Mouse (Mus musculus) left cerebral cortex, adult 18-20 months (tissue): Measurements from ENCODE around the gene Rbms3. TPM values are rescaled to one million over a fixed set of nuclear protein-coding genes. Genes with fewer than 3 reads are reported as not detected.
A peak's percentile ranks its signal among the peaks of the same experiment; 100 is the strongest.

ENCODE experiments used
- DNase-seq, 2 experiments: peaks; one replicate each; pipeline ENCODE4 v3.0.0; 2021 to 2022; ENCODE audit warnings: low spot score in 2 of 2, mixed read lengths in 1 of 2
- total RNA-seq, 2 experiments: library from RNA; stranded (reverse); gene quantifications; 2 replicates each; pipeline ENCODE4 v1.2.3; 2021

Gene Rbms3
- total RNA-seq, 2 experiments from 2014 or later = 11.6 to 12.9 TPM

DNA sequence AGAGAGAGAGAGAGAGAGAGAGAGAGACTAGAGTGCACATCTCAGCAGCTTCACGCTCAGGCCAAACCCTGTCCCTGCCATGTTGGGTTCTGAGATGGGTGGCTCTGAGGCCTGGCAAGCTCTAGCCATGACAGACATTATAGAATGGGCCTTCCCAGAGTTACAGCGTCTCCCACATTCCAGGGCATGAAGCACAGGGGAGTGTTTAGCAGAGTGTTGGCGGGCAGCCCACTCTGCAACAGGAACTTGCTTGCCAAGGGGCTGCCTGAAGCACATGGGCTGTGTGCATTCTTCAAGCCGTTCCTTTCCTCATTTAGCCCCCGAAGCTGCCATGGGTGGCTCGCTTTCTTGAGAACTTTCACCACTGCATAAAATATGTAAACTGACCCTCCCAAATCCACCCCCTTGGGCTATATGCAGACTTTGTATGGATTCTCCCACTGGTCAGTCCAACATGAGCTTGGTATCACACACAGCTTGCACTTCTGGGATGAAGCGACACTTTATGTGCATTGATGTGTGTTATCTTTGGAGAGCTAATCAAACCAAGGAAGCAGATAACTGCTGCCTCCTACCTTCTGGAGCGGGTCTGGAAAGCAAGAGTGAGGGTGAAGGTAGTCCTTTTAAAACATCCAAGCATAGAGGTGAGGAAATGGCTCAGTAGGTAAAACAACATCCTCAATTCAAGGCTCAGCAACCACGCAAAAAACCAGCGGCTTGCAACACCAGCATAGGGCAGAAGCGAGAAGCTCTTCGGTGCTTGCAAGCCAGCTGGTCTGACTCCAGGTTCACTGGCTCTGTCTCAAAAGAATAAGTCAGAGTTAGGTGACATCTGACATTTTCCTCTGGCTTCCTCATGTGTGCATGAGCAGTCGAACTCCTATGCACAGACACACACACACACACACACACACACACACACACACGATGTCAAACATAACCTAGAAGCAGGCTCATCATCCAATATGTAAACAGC is 436.9 kb downstream of the Rbms3 start:
- DNase-seq = peak; percentile 7 to 20

DNA sequence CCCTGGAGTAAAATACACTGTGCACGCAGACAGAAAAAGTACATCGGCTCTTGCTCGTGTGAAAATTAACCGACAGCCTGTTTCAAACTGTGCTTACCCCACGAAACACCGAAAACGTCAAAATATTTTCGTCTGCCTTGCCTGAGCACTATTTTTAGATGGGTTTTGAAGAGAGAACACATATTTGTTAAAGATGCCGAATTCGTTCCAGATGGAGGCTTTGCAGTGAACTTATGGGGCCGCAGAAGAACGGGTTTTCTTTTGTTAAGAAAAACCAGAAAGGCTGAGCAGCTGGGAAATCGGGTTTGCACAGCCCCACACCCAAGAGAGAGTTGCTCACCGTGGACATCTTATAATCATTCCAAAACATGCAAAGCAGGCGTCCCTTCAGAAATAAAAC is 437.6 kb downstream of the Rbms3 start:
- peak; percentile 3 to 7 for DNase-seq

GRCm38 (mm10) chr9:117188406-117188805 is 441.3 kb downstream of the Rbms3 start:
- no peak for DNase-seq

DNA sequence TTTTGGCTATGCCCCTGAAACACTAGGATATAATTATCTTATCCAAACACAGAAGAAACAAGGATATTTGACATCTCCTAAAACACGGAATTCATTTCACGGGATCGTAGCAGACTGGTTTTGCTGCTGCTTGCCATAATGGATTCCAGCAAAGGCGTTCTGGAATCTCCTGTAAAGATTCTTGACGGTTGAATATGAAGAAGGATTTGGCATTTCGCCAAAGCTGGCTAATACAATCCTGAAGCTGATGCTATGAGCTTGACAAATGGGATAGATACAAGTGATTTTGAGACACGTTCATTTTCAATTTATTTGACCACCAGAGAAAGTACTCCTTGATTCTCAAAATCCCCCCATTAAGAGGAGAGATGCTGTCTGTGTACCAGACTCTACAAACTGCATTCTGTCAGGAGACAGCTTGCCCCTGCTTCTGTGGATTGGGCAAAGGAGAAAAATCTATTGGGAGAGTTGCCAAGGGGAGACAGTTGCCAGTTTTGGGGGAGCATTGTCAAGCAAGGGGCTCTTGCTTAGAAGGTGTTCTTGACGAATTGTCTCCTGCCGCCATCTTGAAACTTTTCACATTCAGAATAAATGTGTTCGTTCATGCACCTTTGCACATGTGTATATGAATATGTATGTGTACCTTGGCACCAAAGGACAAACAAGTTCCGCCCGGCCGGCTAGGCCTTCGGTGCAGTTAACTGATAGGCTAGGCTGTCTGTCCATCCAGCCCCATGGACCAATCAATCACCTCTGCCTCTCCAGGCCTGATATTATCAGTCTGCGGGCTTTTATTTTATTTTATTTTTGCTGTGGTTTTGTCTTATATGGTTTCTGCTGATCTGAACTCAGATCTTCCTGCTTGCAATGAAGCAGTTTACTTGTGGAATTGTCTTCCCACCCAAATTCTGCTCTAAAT is 442.3 kb downstream of the Rbms3 start:
- no peak for DNase-seq

DNA sequence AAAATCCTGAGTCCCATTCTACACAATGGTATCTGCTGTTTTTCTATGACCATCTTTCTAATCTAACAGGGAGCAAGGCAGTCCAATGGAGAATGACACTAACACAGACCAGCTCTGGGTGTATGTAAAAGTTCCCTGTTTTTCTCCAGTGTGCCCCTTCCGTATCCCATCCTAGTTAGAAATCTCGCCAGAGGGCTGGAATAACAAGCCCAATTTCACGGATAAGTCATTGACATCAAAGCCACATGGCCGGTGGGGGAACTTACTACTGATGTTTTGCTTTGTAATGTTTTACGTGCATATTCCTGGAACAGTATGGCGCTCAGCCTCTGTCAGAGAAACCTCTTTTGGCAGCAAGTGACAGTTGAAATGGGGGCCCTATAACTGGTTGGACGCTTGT is 449.1 kb downstream of the Rbms3 start:
- no peak for DNase-seq

DNA sequence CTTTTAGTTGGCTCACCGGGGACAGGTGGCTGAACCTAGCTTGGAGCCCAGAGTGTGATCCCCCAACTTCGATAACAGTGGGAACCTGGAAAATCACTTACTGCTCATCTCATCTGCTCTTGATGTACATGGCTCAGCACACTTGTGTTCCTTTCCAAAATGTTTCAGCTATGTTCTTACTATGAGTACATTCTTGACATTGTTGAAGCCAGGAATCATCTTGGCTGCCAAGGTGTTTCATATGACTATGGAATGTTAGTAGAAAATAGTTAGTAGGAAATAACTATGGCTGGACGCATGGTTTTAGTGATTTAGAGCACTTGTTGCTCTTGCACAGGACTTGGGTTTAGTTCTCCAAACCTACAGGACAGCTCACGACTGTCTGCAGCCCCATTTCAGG is 451.3 kb downstream of the Rbms3 start:
- no peak for DNase-seq

DNA sequence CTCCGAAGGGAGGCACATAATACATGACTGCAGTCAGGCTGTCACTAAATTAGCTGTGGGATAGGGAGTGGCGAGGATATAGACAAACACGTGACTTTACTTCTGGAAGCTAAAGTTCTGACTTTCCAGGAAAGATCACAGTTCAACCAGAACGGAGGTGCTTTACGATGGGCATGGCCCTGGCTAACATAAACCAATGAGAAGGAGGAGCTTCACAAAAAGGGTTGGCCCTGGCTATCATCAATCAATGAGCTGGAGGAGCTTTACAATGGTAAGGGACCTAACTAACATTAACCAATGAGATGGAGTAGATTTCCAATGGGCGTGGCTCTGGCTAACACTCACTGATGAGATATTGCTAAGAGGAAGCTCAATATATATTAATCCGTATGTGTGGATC is 457.2 kb downstream of the Rbms3 start:
- DNase-seq = no peak

DNA sequence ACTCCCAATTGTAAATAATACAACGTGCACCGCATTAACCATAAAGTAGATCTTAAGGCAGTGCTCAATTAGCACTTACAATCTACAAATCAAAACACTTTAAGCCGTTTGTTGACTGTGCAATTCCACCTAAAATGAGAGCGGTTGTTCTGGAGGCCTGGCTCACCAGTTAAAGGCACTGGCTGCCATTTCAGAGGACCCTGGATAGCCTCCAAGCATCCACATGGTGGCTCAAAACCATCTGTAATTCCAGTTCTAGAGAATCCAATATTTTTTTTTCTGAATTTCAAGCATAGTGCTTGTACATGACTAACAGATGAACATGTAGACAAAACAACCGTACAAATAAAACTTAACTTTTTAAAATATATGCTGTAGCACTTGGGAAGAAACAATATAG is 460.5 kb downstream of the Rbms3 start:
- no peak for DNase-seq

GRCm38 (mm10) chr9:117163143-117163542 is 466.6 kb downstream of the Rbms3 start:
- no peak for DNase-seq

DNA sequence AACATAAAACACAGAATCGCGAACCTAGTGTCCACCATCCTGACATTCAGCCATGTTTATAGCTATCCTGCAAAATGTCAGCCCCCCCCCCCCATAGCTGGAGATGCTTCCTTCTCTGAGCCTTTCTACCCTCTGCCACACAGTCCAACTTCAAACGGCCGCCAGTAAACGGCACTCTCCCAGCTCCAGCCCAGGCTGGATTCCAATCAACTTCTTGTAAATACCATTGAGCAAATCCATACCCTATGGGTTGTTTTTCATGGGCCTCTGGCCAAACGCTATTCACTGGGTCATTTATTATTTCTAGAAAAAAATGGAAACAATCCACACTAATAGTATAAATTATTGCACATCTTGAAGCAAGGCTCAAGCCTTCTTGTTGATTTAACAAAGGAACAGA is 468.6 kb downstream of the Rbms3 start:
- DNase-seq = no peak

GRCm38 (mm10) chr9:117156330-117156905 is 473.3 kb downstream of the Rbms3 start:
- no peak for DNase-seq

GRCm38 (mm10) chr9:117154590-117154989 is 475.1 kb downstream of the Rbms3 start:
- no peak for DNase-seq

GRCm38 (mm10) chr9:117153686-117154274 is 475.9 kb downstream of the Rbms3 start:
- DNase-seq = no peak

GRCm38 (mm10) chr9:117151951-117152350 is 477.8 kb downstream of the Rbms3 start:
- no peak for DNase-seq

GRCm38 (mm10) chr9:117144057-117144723 is 485.5 kb downstream of the Rbms3 start:
- DNase-seq = peak; percentile 8 to 18

DNA sequence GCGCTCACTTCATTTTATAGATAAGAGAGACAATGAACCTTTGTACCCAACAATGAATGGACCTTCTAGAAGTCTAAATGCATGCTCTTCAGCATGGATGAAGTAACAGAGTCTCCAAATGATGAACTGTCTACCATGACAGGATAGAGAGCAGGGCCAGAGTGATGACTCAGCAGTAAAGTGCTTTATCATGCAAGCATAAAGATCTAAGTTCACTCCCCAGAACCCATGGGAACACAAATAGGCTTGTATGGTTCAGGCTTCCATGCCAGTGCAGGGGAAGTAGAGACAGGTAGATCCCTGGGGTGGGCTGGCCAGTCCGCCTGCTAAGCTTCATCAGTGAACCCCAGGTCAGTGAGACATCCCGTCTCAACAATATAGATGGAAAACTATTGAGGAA is 489.7 kb downstream of the Rbms3 start:
- DNase-seq = no peak

DNA sequence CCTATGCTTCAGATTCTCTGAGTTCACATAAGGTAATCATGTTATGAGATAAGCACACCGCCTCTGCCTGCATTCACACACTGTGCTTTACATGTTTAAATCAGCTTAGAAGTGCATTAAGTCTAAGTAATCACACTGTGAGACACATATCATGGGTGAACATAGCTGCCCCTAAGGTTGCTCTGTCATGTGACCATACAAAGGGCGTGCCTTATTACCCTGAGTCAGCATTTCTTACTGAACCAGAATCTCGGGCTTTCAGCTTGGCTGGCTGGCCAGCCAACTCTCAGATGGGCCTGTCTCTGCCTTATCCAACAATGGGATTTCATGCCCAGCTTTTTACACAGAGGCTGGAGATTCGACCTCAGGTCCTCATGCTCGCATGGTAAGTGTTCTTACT is 493.3 kb downstream of the Rbms3 start:
- DNase-seq = no peak

DNA sequence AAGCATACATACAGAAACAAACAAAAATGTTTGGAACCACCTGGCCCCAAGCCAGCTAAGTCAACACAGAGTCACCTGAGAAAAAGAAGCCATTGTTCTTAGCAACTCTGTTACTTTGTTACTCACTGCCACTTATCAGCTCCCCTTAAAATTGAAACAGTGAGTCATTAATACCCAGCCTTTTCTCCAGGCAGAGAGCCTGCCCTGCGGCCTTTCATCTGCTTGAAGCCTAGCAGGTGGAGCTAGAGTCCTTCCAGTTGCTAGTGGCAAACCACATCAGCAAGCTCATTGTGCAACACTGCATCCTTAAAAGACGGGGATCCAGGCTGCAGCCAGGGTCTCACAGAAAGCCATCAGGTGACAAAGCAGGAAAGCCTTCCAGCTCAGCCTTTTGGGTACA is 495.7 kb downstream of the Rbms3 start:
- DNase-seq = no peak

GRCm38 (mm10) chr9:117126816-117127215 is 502.9 kb downstream of the Rbms3 start:
- DNase-seq = no peak

GRCm38 (mm10) chr9:117125844-117126243 is 503.9 kb downstream of the Rbms3 start:
- no peak for DNase-seq

GRCm38 (mm10) chr9:117121572-117121971 is 508.1 kb downstream of the Rbms3 start:
- DNase-seq = no peak
